Mouse (Mus musculus): ENCODE measurements around the gene 9130019O22Rik. TPM values are rescaled to one million over a fixed set of nuclear protein-coding genes. Genes with fewer than 3 reads are reported as not detected.

The 9130019O22Rik gene
- polyA plus RNA-seq, 1 experiment from 2014 or later: 5.4 TPM

Other genes with a start within 250 kb of the 9130019O22Rik start
- 0.06 and 0.09 TPM in 2 replicates for gene Spn, start 249.3 kb downstream of the 9130019O22Rik start, polyA plus RNA-seq (2015; fragmentation: Nextera tagmentation; extraction: Ambion mirVana)
- gene Cd2bp2, start 191.1 kb downstream of the 9130019O22Rik start, polyA plus RNA-seq (2015; fragmentation: Nextera tagmentation; extraction: Ambion mirVana): 83.1 and 84.6 TPM in 2 replicates
- gene Tbc1d10b, start 178.7 kb downstream of the 9130019O22Rik start, polyA plus RNA-seq (2015; fragmentation: Nextera tagmentation; extraction: Ambion mirVana): 28.0 and 31.3 TPM in 2 replicates
- 11.0 and 15.5 TPM in 2 replicates for gene Mylpf, start 178.3 kb downstream of the 9130019O22Rik start, polyA plus RNA-seq (2015; fragmentation: Nextera tagmentation; extraction: Ambion mirVana)
- 58.8 and 61.9 TPM in 2 replicates for gene Zfp553, start 154.1 kb downstream of the 9130019O22Rik start, polyA plus RNA-seq (2015; fragmentation: Nextera tagmentation; extraction: Ambion mirVana)
- gene Sept1, start 154.0 kb downstream of the 9130019O22Rik start, polyA plus RNA-seq (2015; fragmentation: Nextera tagmentation; extraction: Ambion mirVana): 21.8 and 23.1 TPM in 2 replicates
- gene Zfp771, start 142.9 kb downstream of the 9130019O22Rik start, polyA plus RNA-seq (2015; fragmentation: Nextera tagmentation; extraction: Ambion mirVana): 54.4 and 57.4 TPM in 2 replicates
- gene Dctpp1, start 126.5 kb downstream of the 9130019O22Rik start, polyA plus RNA-seq (2015; fragmentation: Nextera tagmentation; extraction: Ambion mirVana): 121 and 124 TPM in 2 replicates
- gene Sephs2, start 113.1 kb downstream of the 9130019O22Rik start, polyA plus RNA-seq (2015; fragmentation: Nextera tagmentation; extraction: Ambion mirVana): 59.7 and 60.7 TPM in 2 replicates
- gene Itgal, start 90.9 kb downstream of the 9130019O22Rik start, polyA plus RNA-seq (2015; fragmentation: Nextera tagmentation; extraction: Ambion mirVana): 0.32 and 0.38 TPM in 2 replicates
- 17.1 and 17.3 TPM in 2 replicates for gene Zfp768, start 41.6 kb downstream of the 9130019O22Rik start, polyA plus RNA-seq (2015; fragmentation: Nextera tagmentation; extraction: Ambion mirVana)
- 8.1 and 8.6 TPM in 2 replicates for gene Zfp747, start 11.1 kb downstream of the 9130019O22Rik start, polyA plus RNA-seq (2015; fragmentation: Nextera tagmentation; extraction: Ambion mirVana)
- gene E430018J23Rik, start 6.5 kb upstream of the 9130019O22Rik start, polyA plus RNA-seq (2015; fragmentation: Nextera tagmentation; extraction: Ambion mirVana): 7.7 TPM in 2 replicates
- 4.0 and 4.8 TPM in 2 replicates for gene Zfp764, start 19.7 kb upstream of the 9130019O22Rik start, polyA plus RNA-seq (2015; fragmentation: Nextera tagmentation; extraction: Ambion mirVana)
- 34.1 and 35.0 TPM in 2 replicates for gene Zfp688, start 34.9 kb upstream of the 9130019O22Rik start, polyA plus RNA-seq (2015; fragmentation: Nextera tagmentation; extraction: Ambion mirVana)
- 15.0 and 16.2 TPM in 2 replicates for gene Zfp689, start 62.0 kb upstream of the 9130019O22Rik start, polyA plus RNA-seq (2015; fragmentation: Nextera tagmentation; extraction: Ambion mirVana)
- 40.5 and 44.0 TPM in 2 replicates for gene Prr14, start 72.4 kb upstream of the 9130019O22Rik start, polyA plus RNA-seq (2015; fragmentation: Nextera tagmentation; extraction: Ambion mirVana)
- 10.8 and 13.7 TPM in 2 replicates for gene Fbrs, start 92.0 kb upstream of the 9130019O22Rik start, polyA plus RNA-seq (2015; fragmentation: Nextera tagmentation; extraction: Ambion mirVana)
- 51.3 and 53.7 TPM in 2 replicates for gene Srcap, start 124.8 kb upstream of the 9130019O22Rik start, polyA plus RNA-seq (2015; fragmentation: Nextera tagmentation; extraction: Ambion mirVana)
- gene Gm42715, start 132.4 kb upstream of the 9130019O22Rik start, polyA plus RNA-seq (2015; fragmentation: Nextera tagmentation; extraction: Ambion mirVana): 17.6 and 19.0 TPM in 2 replicates
- gene Tmem265, start 174.2 kb upstream of the 9130019O22Rik start, polyA plus RNA-seq (2015; fragmentation: Nextera tagmentation; extraction: Ambion mirVana): 6.6 and 8.2 TPM in 2 replicates
- gene Phkg2, start 186.2 kb upstream of the 9130019O22Rik start, polyA plus RNA-seq (2015; fragmentation: Nextera tagmentation; extraction: Ambion mirVana): 55.1 and 60.5 TPM in 2 replicates
- gene Ccdc189, start 201.4 kb upstream of the 9130019O22Rik start, polyA plus RNA-seq (2015; fragmentation: Nextera tagmentation; extraction: Ambion mirVana): 10.7 and 13.0 TPM in 2 replicates
- gene Rnf40, start 201.6 kb upstream of the 9130019O22Rik start, polyA plus RNA-seq (2015; fragmentation: Nextera tagmentation; extraction: Ambion mirVana): 49.9 and 50.5 TPM in 2 replicates
- 22.2 and 25.0 TPM in 2 replicates for gene Zfp629, start 228.6 kb upstream of the 9130019O22Rik start, polyA plus RNA-seq (2015; fragmentation: Nextera tagmentation; extraction: Ambion mirVana)

Measured in hindbrain, embryonic 13.5 days (tissue).